Mouse (Mus musculus) hindbrain, embryonic 14.5 days (tissue): Measurements from ENCODE around the gene Tmem102. TPM values are rescaled to one million over a fixed set of nuclear protein-coding genes. Genes with fewer than 3 reads are reported as not detected.

Source experiments
- ATAC-seq: fragments of 200-750 bp; cut with Nextera tagmentation; 2 replicates; pipeline ENCODE4 v1.8.0; 2017; ENCODE audit warnings: moderate number of reproducible peaks, mild to moderate bottlenecking, moderate TSS enrichment, moderate library complexity; ENCODE audit not compliant: low FRiP score
- DNase-seq: peaks from one replicate; pipeline ENCODE4 v3.0.0-alpha.2; 2015; ENCODE audit warnings: low spot score
- H3K27ac ChIP-seq: fragments of 300-500 bp; sonication (generic); 2 replicates; pipeline ENCODE4 v1.5.1; 2014; ENCODE audit warnings: mild to moderate bottlenecking, moderate library complexity
- H3K27me3 ChIP-seq: fragments of 300-500 bp; sonication (generic); 2 replicates; pipeline ENCODE4 v1.6.1; 2014; ENCODE audit warnings: mild to moderate bottlenecking, low read length, mixed read lengths; ENCODE audit not compliant: control insufficient read depth, insufficient read depth
- H3K36me3 ChIP-seq: fragments of 300-500 bp; sonication (generic); replicated peaks from 2 replicates; pipeline ENCODE4 v1.6.1; 2014; ENCODE audit not compliant: control insufficient read depth, insufficient read depth
- H3K4me1 ChIP-seq: fragments of 300-500 bp; sonication (generic); replicated peaks from 2 replicates; pipeline ENCODE4 v1.6.1; 2014; ENCODE audit warnings: antibody characterized with exemption, low read length, mixed read lengths; ENCODE audit not compliant: control insufficient read depth, insufficient read depth
- H3K4me2 ChIP-seq: fragments of 300-500 bp; sonication (generic); replicated peaks from 2 replicates; pipeline ENCODE4 v1.6.1; 2014; ENCODE audit warnings: mild to moderate bottlenecking, moderate library complexity
- H3K4me3 ChIP-seq: fragments of 300-500 bp; sonication (generic); replicated peaks from 2 replicates; pipeline ENCODE4 v1.5.1; 2014; ENCODE audit warnings: mild to moderate bottlenecking, low read length
- H3K9ac ChIP-seq: fragments of 300-500 bp; sonication (generic); 2 replicates; pipeline ENCODE4 v1.6.1; 2014
- H3K9me3 ChIP-seq: fragments of 300-500 bp; sonication (generic); 2 replicates; pipeline ENCODE4 v1.6.1; 2016; ENCODE audit warnings: low read length; ENCODE audit not compliant: control insufficient read depth
- WGBS: fragments of 180-500 bp; shearing (Covaris S2); extraction: QIAGEN DNeasy Blood & Tissue Kit; methylation state at CpG from one replicate; pipeline ENCODE4 v1.1.7; 2014; 5-methylcytosine and 5-hydroxymethylcytosine counted together
- polyA plus RNA-seq: library from polyadenylated mRNA; unstranded; fragments of >200 nt; fragmentation: Nextera tagmentation; extraction: Ambion mirVana; gene quantifications from 2 replicates; pipeline ENCODE4 v1.2.1, GENCODE M21; 2014

Tmem102 gene
- polyA plus RNA-seq, 1 experiment from 2014 or later, result 1.9 TPM

DNA sequence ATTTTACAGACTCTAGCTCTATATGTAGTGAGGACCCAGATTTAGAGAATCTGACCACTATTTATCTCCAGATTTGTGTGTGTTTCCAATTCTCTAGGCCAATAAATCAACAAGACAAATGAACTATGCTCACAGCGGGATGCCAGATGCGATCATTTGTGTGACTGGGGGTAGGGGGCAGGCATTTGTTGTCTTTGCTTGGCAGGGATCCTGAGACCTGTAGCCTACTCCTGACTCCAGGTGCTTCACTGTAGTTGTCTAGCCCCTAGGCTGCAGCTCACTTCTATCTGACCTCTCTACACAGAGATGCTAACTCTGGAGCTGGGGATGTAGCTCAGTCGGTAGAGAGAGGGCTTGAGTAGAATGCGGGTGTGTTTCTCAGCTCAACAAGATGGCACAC is 23.6 kb downstream of the Tmem102 start:
- Histone ChIP-seq H3K27ac (no peak overlapping the region), H3K9me3 (no peaks in the 10 kb centered on the region), H3K9ac (no peak overlapping the region), H3K4me3 (no peak overlapping the region), H3K4me2 (no peak overlapping the region), H3K36me3 (peaks cover 8% of the 10 kb centered on the region; the same call in 1 of the 2 replicates), H3K4me1 (no peaks in the 10 kb centered on the region), H3K27me3 (no peaks in the 10 kb centered on the region)
- ATAC-seq, result no peak
- DNase-seq, result no peak
- 31% methylated on average over 4 of the region's 4 CpGs for WGBS

- no peak for DNase-seq
- Histone ChIP-seq H3K9ac (no peak overlapping the region), H3K9me3 (no peaks in the 10 kb centered on the region), H3K4me1 (no peaks in the 10 kb centered on the region), H3K36me3 (peaks cover 20% of the 10 kb centered on the region; the same call in 1 of the 2 replicates), H3K4me2 (no peak overlapping the region), H3K4me3 (no peak overlapping the region), H3K27ac (no peak overlapping the region), H3K27me3 (no peaks in the 10 kb centered on the region)
- WGBS, result 41% methylated on average over 7 of the region's 7 CpGs
- no peak for ATAC-seq
Observed at GRCm38 (mm10) chr11:69778985-69779384, 26.4 kb downstream of the Tmem102 start.

GRCm38 (mm10) chr11:69778258-69778982 is 27.0 kb downstream of the Tmem102 start:
- ATAC-seq (no peak), DNase-seq (no peak)
- Histone ChIP-seq H3K4me3 (no peak overlapping the region), H3K36me3 (peaks cover 20% of the 10 kb centered on the region; the same call in 1 of the 2 replicates), H3K9me3 (no peaks in the 10 kb centered on the region), H3K27me3 (no peaks in the 10 kb centered on the region), H3K4me1 (no peaks in the 10 kb centered on the region), H3K9ac (no peak overlapping the region), H3K27ac (no peak overlapping the region), H3K4me2 (no peak overlapping the region)
- 66% methylated on average over 23 of the region's 23 CpGs for WGBS

DNA sequence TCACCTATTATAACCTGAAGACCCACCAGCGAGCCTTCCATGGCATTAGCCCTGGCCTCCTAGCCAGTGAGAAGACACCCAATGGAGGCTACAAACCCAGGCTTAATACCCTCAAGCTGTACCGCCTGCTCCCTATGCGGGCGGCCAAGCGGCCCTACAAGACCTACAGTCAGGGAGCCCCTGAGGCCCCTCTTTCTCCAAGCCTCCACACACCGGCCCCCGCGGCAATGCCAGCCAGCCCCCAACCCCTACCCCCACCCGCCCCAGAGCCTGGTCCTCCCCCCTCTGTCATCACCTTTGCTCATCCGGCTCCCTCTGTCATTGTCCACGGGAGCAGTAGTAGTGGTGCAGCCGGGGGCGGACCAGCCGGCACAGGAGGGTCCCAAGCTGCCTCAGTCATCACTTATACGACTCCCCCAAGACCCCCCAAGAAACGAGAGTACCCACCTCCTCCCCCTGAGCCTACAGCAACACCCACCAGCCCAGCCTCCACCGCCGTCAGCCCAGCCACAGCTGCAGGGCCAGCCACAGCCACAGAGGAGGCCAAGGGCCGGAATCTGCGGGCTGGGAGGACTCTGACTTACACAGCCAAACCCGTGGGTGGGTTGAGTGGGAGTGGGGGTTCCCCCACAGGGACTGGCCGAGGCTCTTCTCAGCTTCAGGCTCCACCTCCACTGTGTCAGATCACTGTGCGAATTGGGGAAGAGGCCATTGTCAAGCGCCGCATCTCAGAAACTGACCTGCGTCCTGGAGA is 27.7 kb downstream of the Tmem102 start:
- no peak overlapping the region for H3K9ac ChIP-seq

DNA sequence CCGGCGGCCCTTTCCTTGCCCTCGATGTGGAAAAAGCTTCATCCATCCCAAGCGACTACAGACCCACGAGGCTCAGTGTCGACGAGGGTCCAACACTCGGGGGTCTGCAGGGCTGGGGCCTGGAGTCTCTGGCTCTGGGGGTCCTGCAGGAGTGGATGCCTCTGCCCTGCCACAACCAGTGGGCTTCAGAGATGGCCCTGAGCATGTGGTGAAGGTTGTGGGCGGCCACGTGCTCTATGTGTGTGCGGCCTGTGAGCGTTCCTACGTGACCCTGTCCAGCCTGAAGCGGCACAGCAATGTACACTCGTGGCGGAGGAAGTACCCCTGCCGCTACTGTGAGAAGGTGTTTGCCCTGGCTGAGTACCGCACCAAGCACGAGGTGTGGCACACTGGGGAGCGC is 28.9 kb downstream of the Tmem102 start:
- 85% methylated on average over 20 of the region's 20 CpGs for WGBS
- Histone ChIP-seq H3K9me3 (no peaks in the 10 kb centered on the region), H3K4me2 (no peak overlapping the region), H3K4me1 (no peaks in the 10 kb centered on the region), H3K9ac (no peak overlapping the region), H3K4me3 (no peak overlapping the region), H3K36me3 (peaks cover 20% of the 10 kb centered on the region; the same call in 1 of the 2 replicates), H3K27ac (no peak overlapping the region), H3K27me3 (no peaks in the 10 kb centered on the region)
- ATAC-seq (0 out of 2 replicates have a peak, but pooled peaks have one; percentile 11), DNase-seq (no peak)

More for the DNA sequence above, 27.7 kb downstream of the Tmem102 start:
- Histone ChIP-seq H3K4me2 (no peak overlapping the region), H3K36me3 (peaks cover 20% of the 10 kb centered on the region; the same call in 1 of the 2 replicates), H3K27me3 (no peaks in the 10 kb centered on the region), H3K4me3 (no peak overlapping the region), H3K4me1 (no peaks in the 10 kb centered on the region), H3K27ac (no peak overlapping the region), H3K9me3 (no peaks in the 10 kb centered on the region)
- 60% methylated on average over 26 of the region's 26 CpGs for WGBS
- DNase-seq (no peak), ATAC-seq (no peak)

GRCm38 (mm10) chr11:69775716-69776115 is 29.7 kb downstream of the Tmem102 start:
- DNase-seq (no peak), ATAC-seq (no peak)
- Histone ChIP-seq H3K4me2 (no peak overlapping the region), H3K4me1 (no peaks in the 10 kb centered on the region), H3K36me3 (peaks cover 20% of the 10 kb centered on the region; the same call in 1 of the 2 replicates), H3K27ac (no peak overlapping the region), H3K27me3 (no peaks in the 10 kb centered on the region), H3K9me3 (no peaks in the 10 kb centered on the region), H3K4me3 (no peak overlapping the region), H3K9ac (no peak overlapping the region)
- WGBS, result 68% methylated on average over 10 of the region's 10 CpGs

DNA sequence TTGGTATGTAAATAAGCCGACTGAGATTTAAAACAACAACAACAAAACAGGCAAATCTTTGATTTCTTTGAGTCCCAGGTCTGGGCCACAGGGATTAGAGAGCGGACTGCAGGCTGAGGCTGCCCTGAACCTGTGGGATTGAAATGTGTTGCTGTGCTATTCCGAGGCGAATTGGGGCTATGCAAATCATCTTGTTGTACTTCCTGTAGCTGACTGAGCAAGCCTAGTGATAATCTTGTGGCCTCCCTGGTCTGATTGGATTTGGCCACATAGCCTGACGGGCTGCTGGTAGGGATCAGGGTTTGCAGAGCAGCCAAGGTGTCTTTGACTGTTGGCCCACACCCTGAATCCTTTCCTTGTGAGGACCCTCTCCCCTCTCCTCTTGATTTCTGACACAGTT is 30.5 kb downstream of the Tmem102 start:
- DNase-seq (no peak), ATAC-seq (no peak)
- no peaks in the 10 kb centered on the region for H3K27me3 ChIP-seq
- H3K4me2 ChIP-seq, result no peak overlapping the region
- H3K27ac ChIP-seq, result no peak overlapping the region
- 57% methylated on average over 5 of the region's 5 CpGs for WGBS
- no peaks in the 10 kb centered on the region for H3K9me3 ChIP-seq
- H3K4me3 ChIP-seq, result no peak overlapping the region
- no peak overlapping the region for H3K9ac ChIP-seq
- H3K4me1 ChIP-seq, result no peaks in the 10 kb centered on the region
- peaks cover 20% of the 10 kb centered on the region; the same call in 1 of the 2 replicates for H3K36me3 ChIP-seq

DNA sequence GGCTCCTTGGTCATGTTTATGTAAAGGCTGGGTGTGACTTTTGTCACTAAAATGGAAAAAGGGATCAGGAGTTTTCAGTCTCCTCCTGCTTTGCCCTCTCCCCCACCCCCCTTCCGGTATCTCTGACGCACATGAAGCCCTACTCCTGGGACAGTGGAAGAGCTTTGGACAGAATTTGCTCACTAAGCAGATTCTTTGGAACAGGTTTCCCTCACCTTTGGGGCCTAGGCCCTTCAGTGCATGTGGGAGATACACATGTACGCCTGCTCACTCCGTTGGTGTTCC is 37.9 kb downstream of the Tmem102 start:
- Histone ChIP-seq H3K4me1 (peaks cover 19% of the 10 kb centered on the region), H3K9me3 (no peaks in the 10 kb centered on the region), H3K4me2 (peak overlapping the region; percentile 54), H3K36me3 (no peaks in the 10 kb centered on the region), H3K27ac (no peak overlapping the region), H3K9ac (peak overlapping the region; percentile 94), H3K27me3 (no peaks in the 10 kb centered on the region), H3K4me3 (peak overlapping the region; percentile 81; the same call in 1 of the 2 replicates)
- no peak for ATAC-seq
- 71% methylated on average over 4 of the region's 4 CpGs for WGBS
- no peak for DNase-seq

DNA sequence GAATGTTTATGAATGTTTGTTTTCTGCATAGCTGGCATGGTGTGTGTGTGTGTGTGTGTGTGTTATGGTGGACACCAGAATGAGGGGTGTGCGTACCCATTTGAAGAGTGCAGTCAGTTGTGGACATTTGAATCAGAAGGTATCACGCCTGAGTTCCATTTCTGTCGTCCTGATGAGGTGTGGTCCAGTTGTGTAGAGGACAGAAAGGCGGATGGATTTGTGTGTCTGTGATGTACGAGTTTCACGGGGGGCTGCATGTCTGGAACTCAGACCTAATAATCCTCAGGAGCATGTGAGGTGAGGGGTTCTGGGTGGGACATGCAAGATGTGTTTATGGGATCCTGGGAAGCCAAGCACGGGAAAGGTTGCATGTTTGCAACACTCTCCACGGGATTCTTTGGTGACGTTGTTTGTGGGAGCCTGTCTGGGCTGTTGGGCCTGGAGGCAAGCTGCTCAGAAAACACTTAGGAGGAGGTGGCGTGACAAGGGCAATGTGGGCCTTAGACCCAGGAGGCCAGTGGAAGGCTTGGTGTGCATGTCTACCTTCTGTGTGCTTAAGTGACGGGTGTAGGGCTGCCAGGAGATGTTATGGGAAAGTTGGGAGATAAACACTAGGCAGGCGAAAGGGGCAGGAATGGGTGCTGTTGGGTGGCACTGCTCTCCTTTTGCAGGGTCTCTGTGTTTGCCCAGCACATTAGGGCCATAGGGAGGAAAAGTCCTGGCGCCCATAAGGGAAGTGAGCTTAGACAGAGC is 38.4 kb downstream of the Tmem102 start:
- no peak for DNase-seq
- H3K27me3 ChIP-seq, result no peaks in the 10 kb centered on the region
- no peaks in the 10 kb centered on the region for H3K9me3 ChIP-seq
- H3K4me2 ChIP-seq, result peak overlapping the region; percentile 54
- H3K4me1 ChIP-seq, result peaks cover 19% of the 10 kb centered on the region
- peak overlapping the region; percentile 90; the same call in 1 of the 2 replicates for H3K27ac ChIP-seq
- WGBS, result 72% methylated on average over 13 of the region's 13 CpGs
- H3K9ac ChIP-seq, result peak overlapping the region; percentile 94
- no peaks in the 10 kb centered on the region for H3K36me3 ChIP-seq
- ATAC-seq, result no peak
- H3K4me3 ChIP-seq, result peak overlapping the region; percentile 81
